Mouse (Mus musculus) embryo, embryonic 9.5 days (tissue): ENCODE results near the gene Lamc1.
"Not testable (repeated sequence)": the region's sequence is repeated elsewhere in the genome, so short reads cannot be mapped to it uniquely, and the experiment has no call there.

Source experiments
- DNase-seq: peaks from one replicate; pipeline ENCODE4 v3.0.0-alpha.2; 2017; ENCODE audit errors: extremely low spot score

Lamc1 gene

DNA sequence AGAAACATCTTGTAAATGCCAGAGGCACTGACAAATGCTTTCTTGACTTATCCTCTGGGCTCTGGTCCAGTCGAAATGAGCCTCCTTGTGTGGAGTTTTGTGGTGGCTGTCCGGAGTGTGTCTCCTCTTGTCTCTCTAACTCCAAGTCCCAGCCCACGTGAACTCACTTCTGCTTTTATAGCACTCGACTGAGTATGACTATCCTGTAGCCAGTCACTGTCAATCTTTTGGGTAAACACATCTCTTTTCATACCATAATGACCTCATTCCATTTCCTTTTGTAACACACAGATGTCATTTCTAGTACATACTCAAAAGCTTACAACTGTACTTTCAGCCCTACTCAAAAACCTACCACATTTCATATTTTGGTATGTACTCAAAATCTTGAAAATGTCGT lies 33.1 kb downstream of the Lamc1 start:
- not testable (repeated sequence) for DNase-seq

- not testable (repeated sequence) for DNase-seq
Observed at GRCm38 (mm10) chr1:153297774-153298363, 34.7 kb downstream of the Lamc1 start.

DNA sequence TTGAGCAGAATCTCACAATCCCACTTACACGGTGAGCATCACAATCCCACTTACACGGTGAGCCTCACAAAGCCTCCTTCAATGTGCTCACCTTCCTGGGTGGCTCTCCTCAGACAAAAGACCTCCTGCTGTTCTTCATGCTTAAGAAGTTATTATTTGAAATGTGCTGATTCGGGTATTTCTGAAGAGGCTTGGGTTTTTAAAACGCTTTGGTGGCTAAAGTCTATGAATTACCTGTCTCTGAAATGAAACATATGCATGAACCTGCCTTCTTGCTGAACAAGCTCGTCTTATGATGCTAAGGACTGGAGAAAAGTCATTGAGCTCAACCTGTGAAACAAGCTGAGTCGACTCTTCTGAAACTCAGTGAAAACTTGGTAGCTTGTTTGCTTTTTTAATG lies 36.6 kb downstream of the Lamc1 start:
- DNase-seq = no peak

- DNase-seq = no peak
Observed at GRCm38 (mm10) chr1:153292892-153293291, 39.7 kb downstream of the Lamc1 start.

GRCm38 (mm10) chr1:153292202-153292601 lies 40.4 kb downstream of the Lamc1 start:
- DNase-seq = no peak

DNA sequence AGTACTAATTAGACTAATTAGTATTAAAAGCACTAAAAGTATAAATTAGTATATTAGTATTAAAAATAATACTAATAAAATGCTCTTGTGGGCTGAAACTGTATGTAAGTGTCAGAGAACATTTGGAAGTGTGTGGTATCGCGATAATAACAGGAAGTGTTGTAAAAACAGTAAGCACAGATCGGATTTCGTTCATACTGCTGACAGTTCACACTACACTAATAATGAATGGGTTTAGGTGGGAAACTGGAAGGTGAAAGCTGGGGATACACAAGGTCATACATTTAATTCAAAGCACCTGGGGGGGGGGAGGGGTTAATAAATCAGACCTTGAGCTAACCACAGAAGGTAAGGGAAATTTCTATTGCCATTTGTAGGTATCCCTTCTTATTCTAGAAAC lies 41.2 kb downstream of the Lamc1 start:
- no peak for DNase-seq

- DNase-seq = no peak
Observed at GRCm38 (mm10) chr1:153288010-153288409, 44.6 kb downstream of the Lamc1 start.

GRCm38 (mm10) chr1:153287443-153287842 lies 45.1 kb downstream of the Lamc1 start:
- no peak for DNase-seq

DNA sequence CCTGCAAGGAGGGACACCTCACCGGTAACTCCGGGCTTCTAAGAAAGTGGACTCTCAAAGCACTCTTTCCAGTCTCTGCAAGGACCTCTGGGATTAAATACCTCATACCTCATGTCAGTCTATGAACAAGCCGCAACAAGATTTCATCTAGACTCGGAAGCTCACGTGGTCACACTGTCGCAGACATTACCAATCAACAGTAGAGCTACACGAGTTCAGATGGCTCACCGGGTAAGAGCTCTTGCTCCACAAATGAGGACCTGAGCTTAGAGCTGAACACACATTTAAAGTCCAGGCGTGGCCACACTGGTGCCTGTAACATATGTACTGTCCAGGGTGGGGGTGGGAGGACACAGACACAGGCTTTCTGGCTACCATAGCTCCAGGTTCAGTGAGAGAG lies 46.4 kb downstream of the Lamc1 start:
- DNase-seq = no peak

GRCm38 (mm10) chr1:153285188-153285587 lies 47.4 kb downstream of the Lamc1 start:
- no peak for DNase-seq

DNA sequence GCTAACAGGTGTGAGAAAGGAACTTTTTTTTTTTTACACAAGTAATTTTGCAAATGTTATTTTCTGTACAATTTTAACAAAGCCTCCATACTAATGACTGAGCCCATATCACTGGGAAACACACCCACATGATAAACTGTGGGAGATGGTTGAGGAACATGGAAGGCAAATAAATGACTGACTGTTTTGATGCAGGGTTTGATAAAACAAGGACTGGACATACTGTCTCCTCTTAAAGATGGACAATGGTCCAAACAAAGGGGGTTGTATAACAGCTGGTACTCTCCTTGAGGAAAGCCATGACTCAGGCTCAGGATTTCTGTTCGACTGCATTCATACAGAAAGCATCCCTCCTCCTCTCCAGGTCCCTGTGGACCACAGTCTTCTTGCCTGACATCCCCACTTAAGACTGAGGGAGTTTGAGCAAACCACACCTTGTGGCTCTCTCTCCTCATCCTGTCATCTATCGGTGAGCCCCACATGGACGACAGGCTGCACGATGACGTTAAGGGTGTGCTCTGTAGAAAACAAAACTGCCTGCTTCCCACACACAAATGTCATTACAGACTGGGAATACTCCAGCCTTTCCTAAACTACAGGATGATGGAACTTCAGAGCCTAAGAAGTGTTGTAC lies 50.1 kb downstream of the Lamc1 start:
- DNase-seq = no peak

DNA sequence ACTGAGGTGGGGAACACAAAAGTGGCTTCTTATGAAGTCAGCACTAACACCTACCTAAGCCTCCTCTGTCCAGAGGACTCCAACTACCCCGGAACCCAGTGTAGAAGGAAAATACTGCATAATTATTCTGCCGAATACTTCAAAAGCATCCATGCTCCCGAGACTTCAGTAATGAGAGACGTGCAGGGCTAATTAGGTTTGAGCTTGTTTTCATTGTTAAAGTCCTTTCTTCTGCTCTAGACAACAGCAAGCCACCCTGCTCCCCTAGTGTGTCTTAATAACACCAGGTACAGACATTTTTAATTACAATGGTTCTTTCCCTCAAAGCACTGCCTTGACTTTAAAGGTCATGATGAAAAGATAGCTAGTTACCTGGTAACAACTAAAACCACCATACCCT lies 51.1 kb downstream of the Lamc1 start:
- no peak for DNase-seq

- DNase-seq = no peak
Observed at GRCm38 (mm10) chr1:153280411-153280810, 52.2 kb downstream of the Lamc1 start.

GRCm38 (mm10) chr1:153278028-153278613 lies 54.5 kb downstream of the Lamc1 start:
- no peak for DNase-seq

DNA sequence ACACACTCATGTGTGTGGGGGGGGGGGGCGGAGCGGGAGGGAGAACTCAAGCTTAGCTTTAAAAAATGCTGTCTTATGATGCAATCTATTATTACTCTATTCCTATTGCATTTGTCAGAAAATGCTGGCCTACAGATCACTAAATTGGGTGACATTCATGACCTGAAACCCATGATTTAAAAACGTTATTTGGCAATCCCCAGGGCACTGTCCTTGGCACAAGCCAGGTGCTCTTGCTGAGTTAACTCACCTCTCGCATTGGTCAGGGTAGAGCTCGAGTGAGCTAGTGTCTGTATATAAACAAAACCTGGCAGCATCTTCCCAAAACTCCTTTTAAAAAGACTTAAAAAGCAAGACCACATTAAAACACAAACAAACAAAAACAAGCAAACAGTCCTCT lies 57.1 kb downstream of the Lamc1 start:
- DNase-seq = no peak

GRCm38 (mm10) chr1:153274611-153275010 lies 58.0 kb downstream of the Lamc1 start:
- DNase-seq = no peak

DNA sequence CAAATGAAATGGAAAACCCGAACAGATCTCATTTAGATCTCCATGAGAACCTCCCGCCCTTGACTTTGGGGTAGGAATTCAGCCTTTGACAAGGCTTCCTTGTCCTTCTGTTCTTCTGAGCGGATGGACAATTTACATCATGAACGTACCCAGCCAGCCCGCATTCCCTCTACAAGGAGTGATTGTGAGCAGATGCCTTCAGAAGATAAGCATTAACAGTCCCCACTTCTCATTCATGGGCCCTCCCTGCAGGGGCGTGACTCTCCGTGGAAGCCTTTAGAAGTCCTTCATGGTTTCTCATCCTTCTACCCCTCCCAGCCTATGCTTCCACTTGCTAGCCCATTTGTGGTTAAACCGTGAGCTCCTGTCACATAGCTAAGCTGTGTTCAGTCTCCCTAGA lies 58.9 kb downstream of the Lamc1 start:
- no peak for DNase-seq

DNA sequence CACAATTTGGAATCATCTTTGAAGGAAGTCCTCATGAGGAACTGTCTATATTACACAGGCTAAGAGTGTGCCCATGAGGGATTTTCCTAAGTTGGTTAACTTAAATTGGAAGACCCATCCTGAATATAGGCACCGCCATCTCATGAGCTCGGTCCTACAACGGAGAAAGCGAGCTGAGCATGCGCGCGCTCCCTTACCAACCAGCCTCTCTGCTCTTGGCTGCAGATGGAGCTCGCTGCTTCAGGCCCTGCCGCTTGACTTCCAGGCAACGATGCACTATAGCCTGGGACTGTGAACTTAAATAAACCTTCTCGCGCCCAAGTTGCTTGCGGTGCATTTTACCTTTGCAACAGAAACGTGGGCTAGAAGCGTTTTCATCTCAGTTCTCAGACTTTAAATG lies 61.8 kb downstream of the Lamc1 start:
- no peak for DNase-seq

DNA sequence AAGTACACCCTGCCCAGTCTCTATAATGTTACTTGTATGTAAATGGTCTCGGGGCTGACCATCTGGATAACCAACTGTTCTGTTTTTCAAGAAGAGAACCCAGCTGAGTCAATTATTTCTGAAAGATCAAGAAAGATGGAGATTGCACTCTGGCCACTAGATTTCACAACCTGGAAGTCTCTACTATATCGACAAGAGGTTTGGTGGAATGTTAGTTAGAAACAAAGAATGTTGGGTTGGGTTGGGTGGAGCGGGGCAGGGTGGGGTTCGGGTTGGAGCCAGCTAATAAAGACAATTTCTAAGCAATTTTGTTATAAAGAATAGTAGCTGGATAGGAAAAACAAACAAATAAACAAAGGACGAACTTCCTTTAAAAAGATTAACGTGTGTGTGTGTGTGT lies 62.9 kb downstream of the Lamc1 start:
- DNase-seq = no peak

DNA sequence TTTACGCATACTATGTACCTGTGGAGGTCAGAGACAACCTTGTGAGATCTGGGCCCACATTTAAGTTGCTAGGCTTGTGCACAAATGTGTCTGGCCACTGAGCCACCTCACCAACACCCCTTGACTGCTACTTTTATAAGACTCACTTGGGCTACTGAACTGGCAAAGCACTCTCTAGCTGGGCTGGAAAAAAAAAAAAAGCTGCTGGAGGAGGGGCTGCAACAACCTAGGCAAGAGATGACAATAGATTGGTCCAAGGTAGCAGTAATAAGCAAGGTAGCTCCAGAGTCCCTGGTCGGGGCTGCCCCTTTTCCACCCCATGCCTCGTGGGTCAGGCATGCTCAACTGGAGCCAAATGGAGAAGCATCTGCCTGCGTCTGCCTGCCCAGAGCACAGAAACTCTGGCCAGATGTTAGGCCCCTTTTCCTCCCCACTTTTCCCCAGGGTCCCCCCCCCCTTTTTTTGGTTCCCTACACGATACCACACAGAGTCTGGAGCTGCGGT lies 63.7 kb downstream of the Lamc1 start:
- DNase-seq = no peak

- no peak for DNase-seq
Observed at GRCm38 (mm10) chr1:153268306-153268705, 64.3 kb downstream of the Lamc1 start.

- no peak for DNase-seq
Observed at GRCm38 (mm10) chr1:153267730-153268129, 64.9 kb downstream of the Lamc1 start.

DNA sequence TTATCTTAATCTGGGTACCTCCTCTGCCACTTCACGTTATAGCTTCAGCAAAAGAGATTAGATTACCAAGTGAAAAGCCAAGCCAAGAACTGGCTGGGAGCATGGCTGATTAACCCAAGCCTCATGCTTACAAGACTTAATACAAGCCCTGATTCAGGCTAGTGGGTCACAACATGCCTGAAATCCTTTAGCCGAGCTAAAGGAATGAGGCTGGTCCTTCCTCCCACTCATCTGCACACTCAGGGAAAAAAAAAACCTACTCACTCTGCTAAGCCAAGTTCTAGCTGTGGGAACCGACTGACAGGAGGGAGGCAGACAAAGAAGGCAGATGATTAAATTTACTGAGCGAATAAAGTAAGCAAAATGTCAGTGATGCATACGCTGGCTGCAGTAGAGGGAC lies 65.7 kb downstream of the Lamc1 start:
- no peak for DNase-seq
